Mouse (Mus musculus) liver, embryonic 14.5 days (tissue): ENCODE results near the gene Ppp2r3a. TPM values are rescaled to one million over a fixed set of nuclear protein-coding genes. Genes with fewer than 3 reads are reported as not detected.
A peak's percentile ranks its signal among the peaks of the same experiment; 100 is the strongest.

ENCODE experiments used
- ATAC-seq: fragments of 200-750 bp; cut with Nextera tagmentation; 2 replicates; pipeline ENCODE4 v1.8.0; 2017; ENCODE audit warnings: moderate number of reproducible peaks, mild to moderate bottlenecking, moderate library complexity; ENCODE audit not compliant: insufficient read depth
- DNase-seq, 3 experiments: peaks; one replicate each; pipeline ENCODE4 v3.0.0-alpha.2; 2012 to 2013; ENCODE audit warnings: low read depth in 3 of 3, low spot score in 3 of 3
- H3K27ac ChIP-seq: fragments of 300-500 bp; sonication (generic); 2 replicates; pipeline ENCODE4 v1.5.1; 2014; ENCODE audit warnings: moderate library complexity, mild to moderate bottlenecking, control low read depth, inconsistent platforms
- H3K27me3 ChIP-seq: fragments of 300-500 bp; sonication (generic); 2 replicates; pipeline ENCODE4 v1.6.1; 2014; ENCODE audit warnings: mild to moderate bottlenecking, low read length, moderate library complexity; ENCODE audit not compliant: control insufficient read depth, insufficient read depth
- H3K36me3 ChIP-seq: fragments of 300-500 bp; sonication (generic); replicated peaks from 2 replicates; pipeline ENCODE4 v1.6.1; 2014; ENCODE audit warnings: low read depth; ENCODE audit not compliant: control insufficient read depth, insufficient read depth
- H3K4me1 ChIP-seq, 2 experiments: fragments of 200-500 bp in 1 of 2; fragments of 300-500 bp in 1 of 2; sonication (generic) in 1 of 2; replicated peaks; 2 replicates each; pipeline ENCODE4 v1.6.1; 2012 to 2014; ENCODE audit warnings: antibody characterized with exemption in 1 of 2, inconsistent platforms in 1 of 2, low read length in 1 of 2; ENCODE audit not compliant: control insufficient read depth in 2 of 2, insufficient read depth in 2 of 2
- H3K4me2 ChIP-seq: fragments of 300-500 bp; sonication (generic); 2 replicates; pipeline ENCODE4 v1.6.1; 2014; ENCODE audit warnings: low read depth, mild to moderate bottlenecking, control low read depth, moderate library complexity
- H3K4me3 ChIP-seq, 2 experiments: fragments of 200-500 bp in 1 of 2; fragments of 300-500 bp in 1 of 2; sonication (generic) in 1 of 2; 2 replicates each; pipeline ENCODE4 v1.5.1; 2012 to 2014; ENCODE audit warnings: low read depth in 2 of 2, low read length in 2 of 2, mild to moderate bottlenecking in 2 of 2, control low read depth in 1 of 2, inconsistent platforms in 1 of 2, moderate library complexity in 1 of 2; ENCODE audit not compliant: insufficient read depth in 1 of 2
- H3K9ac ChIP-seq: fragments of 300-500 bp; sonication (generic); replicated peaks from 2 replicates; pipeline ENCODE4 v1.6.1; 2014; ENCODE audit warnings: mild to moderate bottlenecking, control low read depth, moderate library complexity
- H3K9me3 ChIP-seq: fragments of 300-500 bp; sonication (generic); 2 replicates; pipeline ENCODE4 v1.6.1; 2016; ENCODE audit warnings: low read length, mixed read lengths; ENCODE audit not compliant: control insufficient read depth
- CTCF ChIP-seq: IDR thresholded peaks from 2 replicates; pipeline ENCODE4 v1.5.1; 2016; ENCODE audit warnings: antibody characterized with exemption, low read depth, control low read depth
- EP300 ChIP-seq: IDR thresholded peaks from 2 replicates; pipeline ENCODE4 v1.6.1; 2016; ENCODE audit warnings: antibody characterized with exemption, low read depth
- WGBS: fragments of 180-500 bp; shearing (Covaris S2); extraction: QIAGEN DNeasy Blood & Tissue Kit; methylation state at CpG from one replicate; pipeline ENCODE4 v1.1.7; 2014; ENCODE audit not compliant: insufficient replicate concordance; 5-methylcytosine and 5-hydroxymethylcytosine counted together
- polyA plus RNA-seq, 2 experiments: library from polyadenylated mRNA; depleted of rRNA in 1 of 2; stranded (reverse) in 1 of 2; unstranded in 1 of 2; fragments of >200 nt; fragmentation: Nextera tagmentation in 1 of 2; extraction: Ambion mirVana in 1 of 2; gene quantifications; 2 replicates each; pipeline versions ENCODE4 v1.2.1 to v1.2.3; 2012 to 2014

Gene Ppp2r3a
- polyA plus RNA-seq (2012; rRNA removed) (1.4 and 2.1 TPM in 2 replicates), polyA plus RNA-seq (2014; fragmentation: Nextera tagmentation; extraction: Ambion mirVana) (2.1 and 2.2 TPM in 2 replicates)

DNA sequence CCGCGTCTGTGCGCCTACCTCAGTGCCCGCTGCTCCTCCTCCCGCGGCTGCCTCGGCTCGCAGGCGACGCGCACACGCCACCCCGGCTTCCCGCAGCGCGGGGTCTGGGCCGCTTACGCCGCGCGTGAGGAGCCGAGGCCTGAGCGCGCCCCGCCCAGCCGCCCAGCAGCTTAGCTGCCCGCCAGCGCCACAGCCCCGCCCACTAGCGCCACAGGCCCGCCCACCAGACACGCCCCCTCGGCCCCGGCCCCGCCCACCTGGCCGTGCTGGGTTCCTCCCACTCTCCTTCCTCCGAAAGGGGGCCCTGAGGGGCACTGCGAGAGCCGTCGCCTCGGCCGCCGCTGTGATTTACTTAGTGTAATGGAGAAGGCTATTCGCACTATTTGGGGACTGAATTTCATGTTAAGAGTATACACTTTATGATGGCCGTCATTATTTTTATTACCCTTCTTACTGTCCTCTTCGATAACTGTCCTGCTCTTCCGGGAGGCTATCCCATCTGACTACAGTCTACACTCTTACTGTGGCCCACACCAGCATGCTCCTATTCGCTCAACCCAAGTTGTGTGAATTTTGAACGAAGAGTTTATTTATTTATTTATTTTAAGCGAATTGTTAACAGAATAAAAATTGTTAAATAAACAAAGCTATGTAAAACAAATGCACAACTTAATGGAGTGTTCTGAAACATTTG lies at the start of gene Ppp2r3a:
TSS of gene Ppp2r3a (minus strand) at position 152 of the 694 bp plus-strand sequence.
- no peaks in the 10 kb centered on the region for H3K36me3 ChIP-seq
- no peak within 1 kb of the TSS for H3K27ac ChIP-seq
- no peak for TF ChIP-seq EP300
- no peak for TF ChIP-seq CTCF
- WGBS = 2% methylated on average over 38 of the region's 50 CpGs
- peak within 1 kb of the TSS; percentile 75 to 89 for H3K4me3 ChIP-seq
- peak within 1 kb of the TSS; percentile 75 for H3K9ac ChIP-seq
- DNase-seq (peak; percentile 61 to 74 (median 67)), ATAC-seq (peak; percentile 94)
- no peaks in the 10 kb centered on the region for H3K9me3 ChIP-seq
- H3K4me1 ChIP-seq = peaks cover 3 to 15% of the 10 kb centered on the region in 2 experiments; a peak in 3 of 4 replicates
- H3K4me2 ChIP-seq = peak within 1 kb of the TSS; percentile 96
- H3K27me3 ChIP-seq = no peaks in the 10 kb centered on the region; the same call in 1 of the 2 replicates

DNA sequence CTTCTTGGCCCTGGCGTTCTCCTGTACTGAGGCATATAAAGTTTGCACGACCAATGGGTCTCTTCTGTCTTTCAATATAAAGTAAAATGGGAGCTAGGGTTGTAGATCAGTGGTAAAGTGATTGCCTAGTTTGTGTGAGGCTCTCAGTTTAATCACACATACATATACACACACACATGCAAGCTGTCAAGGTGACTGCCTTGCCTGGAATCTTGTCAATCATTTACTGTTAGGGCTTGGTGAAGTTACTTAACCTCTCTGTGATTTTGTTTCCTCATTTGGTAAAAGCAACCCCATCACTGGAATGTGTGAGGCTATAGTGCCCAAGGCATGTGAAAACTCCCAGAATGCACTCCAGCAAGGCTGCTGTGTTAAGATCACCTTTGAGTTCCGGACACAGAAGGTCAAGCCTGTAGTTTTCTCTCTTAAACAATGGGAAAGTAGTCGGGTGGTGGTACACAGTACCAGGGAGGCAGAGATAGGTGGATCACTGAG lies 48.9 kb upstream of the Ppp2r3a start:
- Histone ChIP-seq H3K27ac (no peak overlapping the region), H3K9me3 (no peaks in the 10 kb centered on the region), H3K27me3 (no peaks in the 10 kb centered on the region), H3K9ac (no peak overlapping the region), H3K4me3 (no peak overlapping the region), H3K36me3 (no peaks in the 10 kb centered on the region), H3K4me2 (no peak overlapping the region), H3K4me1 (no peaks in the 10 kb centered on the region)
- TF ChIP-seq EP300 = no peak
- DNase-seq (no peak), ATAC-seq (no peak)
- 57% methylated on average over 4 of the region's 4 CpGs for WGBS

DNA sequence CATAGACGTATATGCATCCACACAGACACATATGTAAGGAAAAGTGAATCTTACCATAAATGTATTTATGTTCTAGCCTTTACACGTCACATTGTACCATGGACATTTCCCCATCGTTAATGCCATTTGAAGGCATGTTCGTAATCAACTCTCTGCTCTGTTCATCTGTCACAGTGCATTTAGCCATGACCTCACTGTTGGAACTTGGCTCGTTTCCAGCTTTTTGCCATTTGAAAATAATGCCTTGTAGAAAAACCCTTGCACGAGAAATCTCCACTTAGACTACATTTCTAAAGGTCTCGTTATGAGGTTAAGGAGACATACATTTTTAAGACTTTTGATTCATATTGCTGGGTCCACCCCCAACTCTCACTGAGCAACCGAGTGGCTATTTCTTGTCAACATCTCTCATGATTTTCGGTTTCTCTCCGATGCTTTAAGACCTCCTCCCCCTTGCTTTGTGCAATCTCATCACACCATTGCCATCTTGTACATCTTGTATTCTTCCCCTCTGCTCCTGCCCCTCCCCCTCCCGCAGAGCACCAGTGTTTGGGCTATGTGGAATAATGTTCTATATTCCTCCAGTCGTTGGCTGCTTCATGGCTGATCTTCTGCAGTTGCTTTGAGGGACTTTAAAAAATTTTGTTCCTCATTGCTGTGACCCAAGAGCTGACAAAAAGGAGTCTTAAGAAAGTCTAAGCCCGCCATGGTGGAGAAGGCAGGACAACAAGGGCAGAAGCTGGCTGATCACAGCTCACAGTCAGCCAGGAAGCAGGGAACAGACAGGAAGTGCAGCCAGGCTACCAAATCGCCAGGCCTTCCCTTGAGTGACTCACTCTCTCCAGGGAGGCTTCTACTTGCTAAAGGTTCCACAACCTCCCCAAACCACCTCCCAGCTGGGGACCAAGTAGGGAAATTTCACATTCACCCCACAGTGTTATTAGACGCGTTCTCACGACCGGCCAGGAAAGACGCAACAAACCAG lies 40.4 kb upstream of the Ppp2r3a start:
- Histone ChIP-seq H3K9ac (no peak overlapping the region), H3K27me3 (no peaks in the 10 kb centered on the region), H3K9me3 (no peaks in the 10 kb centered on the region), H3K4me3 (no peak overlapping the region), H3K27ac (no peak overlapping the region), H3K4me1 (no peaks in the 10 kb centered on the region), H3K36me3 (no peaks in the 10 kb centered on the region), H3K4me2 (no peak overlapping the region)
- TF ChIP-seq EP300 (no peak), CTCF (no peak)
- WGBS = 71% methylated on average over 19 of the region's 19 CpGs
- ATAC-seq (no peak), DNase-seq (no peak)

DNA sequence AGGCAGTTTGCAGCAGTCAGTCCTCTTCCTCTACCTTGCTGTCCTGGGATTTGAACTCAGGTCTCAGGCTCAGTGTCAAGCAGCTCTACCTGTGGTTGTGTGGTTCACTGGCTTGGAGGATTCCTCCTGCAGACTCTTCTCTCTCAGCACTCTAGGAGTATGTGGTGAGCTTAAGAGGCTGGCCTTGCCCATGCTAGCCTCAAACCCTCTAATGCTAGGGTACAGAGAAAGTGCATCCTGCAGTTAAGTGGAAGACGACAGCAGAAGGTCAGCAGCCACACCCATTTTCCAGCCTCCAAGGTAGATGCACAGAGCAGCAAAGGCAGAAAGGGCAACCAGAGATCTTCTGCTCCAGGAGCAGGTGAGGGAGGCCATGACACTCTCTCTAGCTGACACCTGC lies 39.3 kb upstream of the Ppp2r3a start:
- Histone ChIP-seq H3K36me3 (no peaks in the 10 kb centered on the region), H3K27me3 (no peaks in the 10 kb centered on the region), H3K9me3 (no peaks in the 10 kb centered on the region), H3K4me2 (no peak overlapping the region), H3K4me1 (no peaks in the 10 kb centered on the region), H3K27ac (no peak overlapping the region), H3K4me3 (no peak overlapping the region), H3K9ac (no peak overlapping the region)
- TF ChIP-seq CTCF = no peak
- TF ChIP-seq EP300 = no peak
- ATAC-seq (no peak), DNase-seq (no peak)
- 52% methylated on average over 1 of the region's 1 CpGs for WGBS

DNA sequence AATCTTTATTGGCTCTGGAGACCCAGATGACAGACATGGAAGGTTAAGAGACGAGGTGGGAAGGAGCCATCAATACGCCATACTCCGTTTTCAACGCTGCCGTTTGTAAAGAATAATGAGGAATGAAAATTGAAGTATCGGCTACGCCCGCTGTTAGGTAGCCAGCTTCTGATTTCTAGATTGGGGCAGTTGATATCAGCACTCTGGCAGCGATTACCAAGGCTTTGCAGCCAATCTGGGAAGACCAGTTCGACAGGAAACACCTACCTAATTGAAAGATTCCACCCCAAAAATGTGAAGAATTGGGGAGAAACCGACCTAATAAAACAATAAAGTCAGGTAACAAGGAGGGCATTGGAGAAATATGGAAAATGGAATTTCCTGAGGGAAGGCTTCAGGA lies 38.2 kb upstream of the Ppp2r3a start:
- H3K27me3 ChIP-seq = no peaks in the 10 kb centered on the region
- H3K4me3 ChIP-seq = no peak overlapping the region
- no peaks in the 10 kb centered on the region for H3K36me3 ChIP-seq
- H3K9ac ChIP-seq = no peak overlapping the region
- DNase-seq (no peak), ATAC-seq (no peak)
- WGBS = 64% methylated on average over 11 of the region's 11 CpGs
- H3K9me3 ChIP-seq = no peaks in the 10 kb centered on the region
- TF ChIP-seq CTCF = no peak
- no peak for TF ChIP-seq EP300
- H3K4me2 ChIP-seq = no peak overlapping the region
- H3K4me1 ChIP-seq = no peaks in the 10 kb centered on the region
- no peak overlapping the region for H3K27ac ChIP-seq
